Mouse (Mus musculus) megakaryocyte, adult 5-6 weeks (primary cell): Measurements from ENCODE around the gene Zfp689. TPM values are rescaled to one million over a fixed set of nuclear protein-coding genes. Genes with fewer than 3 reads are reported as not detected.
"Not testable (repeated sequence)": the region's sequence is repeated elsewhere in the genome, so short reads cannot be mapped to it uniquely, and the experiment has no call there.

Source experiments
- ATAC-seq: 2 replicates; pipeline ENCODE4 v1.8.0; 2016; ENCODE audit warnings: mild to moderate bottlenecking, inconsistent platforms; ENCODE audit not compliant: poor library complexity, severe bottlenecking
- total RNA-seq, 2 experiments: library from RNA; stranded (forward) in 1 of 2; stranded (reverse) in 1 of 2; fragments of 153-499, 151-499 nt in 1 of 2; fragments of 221-1000, 200-1000 nt in 1 of 2; gene quantifications; 2 replicates each; pipeline versions ENCODE4 v1.2.3 to v1.2.4; 2015 to 2017

Zfp689 gene
- total RNA-seq, 2 experiments from 2014 or later, result 1.2 to 1.4 TPM

DNA sequence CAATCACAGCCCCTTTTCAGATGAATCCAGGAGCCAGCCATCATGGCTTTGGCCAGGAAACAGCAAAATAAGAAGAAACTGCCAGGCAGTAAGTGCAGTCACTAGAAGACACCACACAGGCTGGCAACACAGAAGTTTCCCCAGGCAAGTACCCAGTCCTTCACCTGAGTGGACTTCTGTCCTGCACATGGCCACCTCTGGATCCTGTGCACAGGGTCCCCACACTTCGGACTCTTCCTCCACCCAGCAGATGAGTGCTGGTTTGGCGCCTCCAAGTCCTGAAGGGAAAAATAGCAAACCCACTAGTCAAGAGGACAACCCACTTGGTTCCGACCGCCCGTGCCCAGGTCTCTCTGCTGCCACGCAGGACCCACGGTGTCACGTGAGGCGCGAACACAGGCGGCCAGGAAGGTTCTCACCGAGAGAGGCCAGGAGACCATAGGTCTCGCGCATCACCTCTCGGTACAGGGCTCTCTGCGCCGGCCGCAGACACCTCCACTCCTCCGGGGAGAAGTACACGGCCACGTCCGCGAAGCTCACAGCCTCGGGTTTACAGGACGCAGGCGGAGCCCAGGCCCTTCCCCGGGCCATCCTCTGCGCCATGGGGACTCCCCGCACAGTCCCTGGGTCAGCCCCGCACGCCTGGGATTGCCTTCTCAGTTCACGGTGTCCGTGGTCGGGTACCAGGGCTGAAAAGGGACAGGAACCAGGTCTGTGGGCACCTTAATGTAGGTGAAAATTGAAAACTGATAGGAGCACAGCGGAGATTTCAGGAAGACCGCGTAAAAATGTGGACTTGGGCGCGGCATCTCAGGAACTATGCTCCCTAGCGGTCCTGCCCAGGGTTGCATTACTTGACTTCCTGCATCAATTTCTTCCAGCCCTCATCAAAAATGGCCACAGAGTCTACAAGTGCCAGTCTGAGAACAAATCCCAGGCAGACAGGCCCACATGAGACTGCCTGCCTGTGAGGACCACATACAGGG lies 42.7 kb downstream of the Zfp689 start, which contains the start of gene Zfp764:
Zfp764 (minus strand) TSS at position 821 of the 986 bp plus-strand sequence.
- ATAC-seq, result peak; percentile 92

DNA sequence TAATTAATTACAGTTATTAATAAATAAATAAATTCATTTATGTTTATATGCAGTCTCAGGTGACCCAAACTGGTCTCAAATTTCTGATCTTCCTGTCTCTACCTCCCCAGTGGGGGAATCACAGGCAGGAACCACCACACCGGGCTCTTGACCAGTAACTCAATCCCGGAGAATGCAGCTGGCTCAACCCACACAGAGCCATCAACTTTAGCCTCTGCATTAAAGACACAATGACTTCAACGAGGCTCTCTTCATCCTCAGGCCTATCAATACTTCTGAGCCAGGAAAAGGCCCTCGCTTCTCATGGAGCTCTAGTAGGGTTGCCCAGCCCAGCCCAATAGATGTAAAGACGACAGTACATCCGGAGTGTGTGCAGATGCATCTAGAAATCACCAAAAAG lies 44.9 kb downstream of the Zfp689 start:
- ATAC-seq, result not testable (repeated sequence)

DNA sequence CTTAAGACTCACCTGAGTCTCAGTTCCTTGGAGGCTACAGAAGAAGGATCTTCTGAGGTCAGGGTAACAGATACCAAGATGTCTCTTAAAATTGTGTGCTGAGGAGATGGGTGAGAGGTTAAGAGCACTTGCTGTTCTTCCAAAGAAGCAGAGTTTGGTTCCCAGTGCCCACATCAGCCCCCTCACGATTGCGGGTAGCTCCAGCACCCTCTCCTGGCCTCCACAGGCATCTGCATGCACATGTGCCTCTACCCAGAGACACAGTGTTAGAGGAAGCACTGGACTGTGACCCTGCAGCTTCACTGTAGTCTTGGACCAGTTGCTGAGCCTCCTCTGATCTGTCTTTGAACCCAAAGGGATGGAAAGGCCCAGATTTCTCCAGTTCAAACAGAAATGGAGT lies 46.0 kb downstream of the Zfp689 start:
- ATAC-seq, result no peak

DNA sequence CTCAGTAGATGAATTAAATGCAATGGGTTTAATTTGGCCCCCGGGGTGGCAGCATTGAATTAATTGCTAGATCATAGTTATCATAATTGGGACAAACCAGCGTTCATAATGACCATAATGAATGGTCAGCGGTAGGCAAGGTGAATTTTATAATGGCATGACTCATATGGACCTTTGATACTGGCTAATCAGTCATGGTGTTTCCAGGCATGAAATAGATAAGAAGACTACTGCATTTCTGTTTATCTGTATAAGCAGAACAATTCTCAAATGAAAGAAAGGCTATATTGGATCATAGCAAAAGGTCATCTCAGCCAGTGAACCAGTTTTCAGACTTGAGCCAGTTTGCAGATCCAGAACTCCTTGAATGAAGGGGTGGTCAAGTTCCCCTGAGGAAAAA lies 48.6 kb downstream of the Zfp689 start:
- ATAC-seq, result no peak

DNA sequence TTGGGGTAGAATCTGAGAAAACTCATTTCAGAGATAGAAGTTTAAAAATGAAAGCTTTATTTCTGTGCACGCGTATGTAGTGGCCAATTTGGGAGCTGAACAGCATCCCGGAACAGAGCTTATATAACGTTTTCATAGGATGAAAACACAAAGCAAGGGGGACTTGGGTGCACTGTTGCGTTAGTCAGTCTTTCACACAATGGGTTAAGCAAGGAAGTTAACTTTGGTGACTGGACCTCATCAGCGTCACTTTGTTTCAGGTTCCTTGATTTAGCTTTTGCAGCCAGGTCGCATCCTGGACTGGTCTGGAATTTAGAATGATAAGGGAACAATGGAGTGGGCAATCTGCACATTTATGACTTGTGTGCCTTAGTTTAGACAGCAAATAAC lies 55.0 kb downstream of the Zfp689 start:
- ATAC-seq, result peak; percentile 26

DNA sequence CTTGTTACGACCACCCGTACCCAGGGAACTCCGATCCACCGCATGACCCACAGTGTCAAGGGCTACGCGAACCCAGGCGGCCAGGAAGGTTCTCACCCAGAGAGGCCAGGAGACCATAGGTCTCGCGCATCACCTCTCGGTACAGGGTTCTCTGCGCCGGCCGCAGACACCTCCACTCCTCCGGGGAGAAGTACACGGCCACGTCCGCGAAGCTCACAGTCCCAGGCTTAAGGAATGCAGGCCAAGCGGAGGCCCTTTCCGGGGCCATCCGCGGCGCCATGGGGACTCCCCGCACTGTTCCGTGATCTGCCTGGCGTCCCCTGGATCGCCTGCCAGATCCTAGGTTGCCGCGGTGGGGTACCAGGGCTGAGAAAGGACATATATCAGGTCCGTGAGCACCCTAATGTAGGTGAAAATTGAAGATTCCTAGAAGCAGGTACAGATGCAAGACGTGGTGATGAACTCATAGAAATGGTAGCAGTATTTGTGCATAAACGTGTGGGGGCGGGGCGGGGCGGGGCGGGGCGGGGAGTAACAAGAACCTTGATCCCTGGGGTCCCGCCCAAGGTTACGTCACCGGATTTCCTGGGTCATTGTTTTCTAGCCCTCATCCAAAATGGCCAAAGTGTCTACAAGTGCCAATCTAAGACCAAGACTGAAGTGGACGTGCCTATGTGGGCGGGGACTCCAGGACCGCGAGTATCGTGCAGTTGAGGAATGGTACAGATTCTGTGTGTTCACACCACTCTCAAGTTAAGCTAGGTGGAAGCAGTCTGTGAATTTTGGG lies 55.6 kb downstream of the Zfp689 start, which contains the start of gene E430018J23Rik:
E430018J23Rik (minus strand) TSS at position 473 of the 787 bp plus-strand sequence.
- peak; percentile 97 for ATAC-seq

DNA sequence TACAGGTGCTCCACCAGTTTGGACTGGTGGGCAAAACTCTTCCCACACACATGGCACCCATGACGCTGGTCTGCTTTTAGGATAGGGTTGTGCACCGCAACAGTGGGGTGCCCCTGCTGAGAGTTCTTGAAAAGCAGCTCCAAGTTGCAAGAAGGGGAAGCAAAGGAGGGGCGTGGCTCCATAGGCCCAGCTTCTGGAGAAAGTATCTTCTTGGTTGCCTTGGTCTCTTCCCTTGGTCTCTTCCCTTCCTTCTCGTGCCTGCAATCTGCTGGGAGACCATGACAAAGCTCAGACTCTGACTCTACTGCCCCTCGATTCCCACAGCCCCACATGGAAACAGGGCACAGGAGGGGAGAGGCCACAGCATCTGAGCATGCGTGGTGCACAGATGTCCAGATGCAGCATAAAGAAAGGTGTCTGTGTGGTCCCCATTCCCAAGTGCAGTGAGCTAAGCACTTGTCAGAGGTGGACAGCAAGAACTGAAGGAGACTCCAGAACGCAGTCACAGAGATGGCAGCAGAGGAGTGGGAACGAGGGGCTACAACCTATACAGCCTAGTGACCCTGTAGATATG lies 56.6 kb downstream of the Zfp689 start:
- ATAC-seq, result peak; percentile 28; the same call in 1 of the 2 replicates

Other genes with a start within 250 kb of the Zfp689 start
- 27.0 and 27.4 TPM in 2 replicates for gene Tbc1d10b, start 240.7 kb downstream of the Zfp689 start, total RNA-seq (2015)
- gene Tbc1d10b, start 240.7 kb downstream of the Zfp689 start, total RNA-seq (2017), result 59.8 and 74.2 TPM in 2 replicates
- gene Mylpf, start 240.3 kb downstream of the Zfp689 start, total RNA-seq (2015), result 5.0 and 6.0 TPM in 2 replicates
- gene Mylpf, start 240.3 kb downstream of the Zfp689 start, total RNA-seq (2017), result 2.3 and 3.3 TPM in 2 replicates
- gene Zfp553, start 216.1 kb downstream of the Zfp689 start, total RNA-seq (2015), result 2.9 and 3.1 TPM in 2 replicates
- gene Zfp553, start 216.1 kb downstream of the Zfp689 start, total RNA-seq (2017), result 5.9 and 9.7 TPM in 2 replicates
- gene Sept1, start 216.0 kb downstream of the Zfp689 start, total RNA-seq (2015), result 36.2 and 36.8 TPM in 2 replicates
- 31.2 and 42.7 TPM in 2 replicates for gene Sept1, start 216.0 kb downstream of the Zfp689 start, total RNA-seq (2017)
- gene Zfp771, start 204.9 kb downstream of the Zfp689 start, total RNA-seq (2015), result 0.96 and 1.8 TPM in 2 replicates
- gene Zfp771, start 204.9 kb downstream of the Zfp689 start, total RNA-seq (2017), result 0.28 and 0.73 TPM in 2 replicates
- 32.1 and 45.3 TPM in 2 replicates for gene Dctpp1, start 188.4 kb downstream of the Zfp689 start, total RNA-seq (2015)
- gene Dctpp1, start 188.4 kb downstream of the Zfp689 start, total RNA-seq (2017), result 23.3 and 31.0 TPM in 2 replicates
- gene Sephs2, start 175.1 kb downstream of the Zfp689 start, total RNA-seq (2015), result 55.5 and 61.6 TPM in 2 replicates
- gene Sephs2, start 175.1 kb downstream of the Zfp689 start, total RNA-seq (2017), result 130 and 138 TPM in 2 replicates
- gene Itgal, start 152.9 kb downstream of the Zfp689 start, total RNA-seq (2015), result 117 and 130 TPM in 2 replicates
- gene Itgal, start 152.9 kb downstream of the Zfp689 start, total RNA-seq (2017), result 59.4 and 72.4 TPM in 2 replicates
- 2.0 and 2.4 TPM in 2 replicates for gene Zfp768, start 103.6 kb downstream of the Zfp689 start, total RNA-seq (2015)
- gene Zfp768, start 103.6 kb downstream of the Zfp689 start, total RNA-seq (2017), result 3.9 and 4.6 TPM in 2 replicates
- 3.2 and 6.1 TPM in 2 replicates for gene Zfp747, start 73.1 kb downstream of the Zfp689 start, total RNA-seq (2015)
- gene Zfp747, start 73.1 kb downstream of the Zfp689 start, total RNA-seq (2017), result 7.6 and 17.8 TPM in 2 replicates
- gene 9130019O22Rik, start 62.0 kb downstream of the Zfp689 start, total RNA-seq (2015), result 1.8 TPM in 2 replicates
- gene 9130019O22Rik, start 62.0 kb downstream of the Zfp689 start, total RNA-seq (2017), result 5.0 TPM in 2 replicates
- 0.36 and 0.40 TPM in 2 replicates for gene E430018J23Rik, start 55.5 kb downstream of the Zfp689 start, total RNA-seq (2015)
- 1.7 and 2.8 TPM in 2 replicates for gene E430018J23Rik, start 55.5 kb downstream of the Zfp689 start, total RNA-seq (2017)
- gene Zfp764, start 42.3 kb downstream of the Zfp689 start, total RNA-seq (2015), result 8.5 and 10.5 TPM in 2 replicates
- 9.1 and 9.5 TPM in 2 replicates for gene Zfp764, start 42.3 kb downstream of the Zfp689 start, total RNA-seq (2017)
- gene Zfp688, start 27.1 kb downstream of the Zfp689 start, total RNA-seq (2015), result 17.1 and 17.3 TPM in 2 replicates
- 7.9 and 14.0 TPM in 2 replicates for gene Zfp688, start 27.1 kb downstream of the Zfp689 start, total RNA-seq (2017)
- gene Prr14, start 10.5 kb upstream of the Zfp689 start, total RNA-seq (2015), result 113 and 114 TPM in 2 replicates
- 37.0 and 46.2 TPM in 2 replicates for gene Prr14, start 10.5 kb upstream of the Zfp689 start, total RNA-seq (2017)
- 115 and 138 TPM in 2 replicates for gene Fbrs, start 30.0 kb upstream of the Zfp689 start, total RNA-seq (2015)
- gene Fbrs, start 30.0 kb upstream of the Zfp689 start, total RNA-seq (2017), result 28.1 and 38.1 TPM in 2 replicates
- 53.0 and 57.0 TPM in 2 replicates for gene Srcap, start 62.8 kb upstream of the Zfp689 start, total RNA-seq (2015)
- gene Srcap, start 62.8 kb upstream of the Zfp689 start, total RNA-seq (2017), result 15.8 and 21.1 TPM in 2 replicates
- 14.8 and 16.7 TPM in 2 replicates for gene Gm42715, start 70.4 kb upstream of the Zfp689 start, total RNA-seq (2015)
- gene Gm42715, start 70.4 kb upstream of the Zfp689 start, total RNA-seq (2017), result 5.4 and 8.3 TPM in 2 replicates
- not detected in 2 replicates for gene Tmem265, start 112.2 kb upstream of the Zfp689 start, total RNA-seq (2015)
- 2.5 TPM in 1 of 2 replicates, not detected in the other for gene Tmem265, start 112.2 kb upstream of the Zfp689 start, total RNA-seq (2017)
- 31.6 and 39.4 TPM in 2 replicates for gene Phkg2, start 124.2 kb upstream of the Zfp689 start, total RNA-seq (2015)
- gene Phkg2, start 124.2 kb upstream of the Zfp689 start, total RNA-seq (2017), result 25.7 and 30.5 TPM in 2 replicates
- 2.6 and 6.3 TPM in 2 replicates for gene Ccdc189, start 139.4 kb upstream of the Zfp689 start, total RNA-seq (2015)
- 2.5 and 11.0 TPM in 2 replicates for gene Ccdc189, start 139.4 kb upstream of the Zfp689 start, total RNA-seq (2017)
- gene Rnf40, start 139.6 kb upstream of the Zfp689 start, total RNA-seq (2015), result 14.1 and 18.8 TPM in 2 replicates
- 35.1 and 48.0 TPM in 2 replicates for gene Rnf40, start 139.6 kb upstream of the Zfp689 start, total RNA-seq (2017)
- gene Zfp629, start 166.6 kb upstream of the Zfp689 start, total RNA-seq (2015), result 3.5 TPM in 2 replicates
- gene Zfp629, start 166.6 kb upstream of the Zfp689 start, total RNA-seq (2017), result 4.2 and 5.8 TPM in 2 replicates